Mouse (Mus musculus) heart, adult 2 months (tissue): ENCODE data around the gene Phospho1.

ENCODE experiments used
- CTCF ChIP-seq: fragments of 200-600 bp; IDR thresholded peaks from 2 replicates; pipeline ENCODE4 v1.8.1; 2022; ENCODE audit warnings: antibody characterized with exemption, mild to moderate bottlenecking, moderate library complexity
- POLR2A ChIP-seq: fragments of 200-500 bp; IDR thresholded peaks from 2 replicates; pipeline ENCODE4 v1.6.1; 2011; ENCODE audit warnings: mild to moderate bottlenecking, low read depth, low read length, control low read depth; ENCODE audit not compliant: insufficient read depth

DNA sequence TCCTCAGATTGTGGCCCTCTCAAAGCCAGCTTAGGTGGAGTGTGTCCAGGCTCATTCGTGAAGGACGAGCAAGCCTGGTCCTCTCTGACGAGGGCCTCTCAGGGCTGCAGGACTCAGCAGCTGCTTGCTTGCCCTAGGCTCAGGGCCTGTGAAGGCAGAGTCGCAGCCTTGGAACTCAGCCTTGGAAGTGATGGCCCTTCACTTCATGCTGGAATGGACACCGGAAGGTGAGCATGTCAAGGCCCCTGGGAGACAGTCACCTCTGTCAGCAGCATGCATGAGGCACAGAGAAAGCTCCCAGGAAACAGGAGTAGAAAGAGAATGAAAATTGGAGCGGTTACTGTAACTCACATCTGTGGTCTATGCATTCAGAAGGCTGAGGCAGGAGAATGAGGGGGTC, 12.6 kb upstream of the Phospho1 start:
- TF ChIP-seq CTCF = no peak
- TF ChIP-seq POLR2A = no peak
